Mouse (Mus musculus) frontal cortex, adult (tissue): ENCODE measurements at regions not wholly inside any gene's neighbourhood (a gene's known extent, or its start where the extent isn't known, plus 50 kb on each side); places are given as distances from the start of the nearest gene placed in this dataset.

Experiments used
- ATAC-seq: cut with Nextera tagmentation; 2 replicates; pipeline ENCODE4 v1.9.2; 2017; ENCODE audit warnings: mild to moderate bottlenecking, moderate library complexity, mixed read lengths; ENCODE audit not compliant: low TSS enrichment

DNA sequence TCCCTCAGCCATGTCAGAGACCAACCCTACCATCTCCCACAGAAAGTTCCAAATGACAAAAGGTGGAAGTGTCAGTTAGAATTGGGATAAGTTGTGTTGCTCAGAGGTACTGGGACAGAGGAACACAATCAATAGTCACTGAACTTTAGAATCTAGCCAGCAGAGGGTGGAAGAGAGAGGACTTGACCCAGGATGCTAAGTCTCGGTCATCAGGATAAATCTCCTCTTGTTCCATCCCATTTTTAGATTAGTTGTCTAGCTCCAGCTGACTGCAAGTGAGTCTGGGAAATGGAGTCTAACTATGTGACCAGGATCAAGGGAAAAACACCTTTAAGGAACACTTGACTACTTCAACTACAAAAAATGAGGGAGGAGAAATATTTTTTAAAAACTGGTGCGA is 91.5 kb downstream of the Fam84b start:
- ATAC-seq, result no peak

DNA sequence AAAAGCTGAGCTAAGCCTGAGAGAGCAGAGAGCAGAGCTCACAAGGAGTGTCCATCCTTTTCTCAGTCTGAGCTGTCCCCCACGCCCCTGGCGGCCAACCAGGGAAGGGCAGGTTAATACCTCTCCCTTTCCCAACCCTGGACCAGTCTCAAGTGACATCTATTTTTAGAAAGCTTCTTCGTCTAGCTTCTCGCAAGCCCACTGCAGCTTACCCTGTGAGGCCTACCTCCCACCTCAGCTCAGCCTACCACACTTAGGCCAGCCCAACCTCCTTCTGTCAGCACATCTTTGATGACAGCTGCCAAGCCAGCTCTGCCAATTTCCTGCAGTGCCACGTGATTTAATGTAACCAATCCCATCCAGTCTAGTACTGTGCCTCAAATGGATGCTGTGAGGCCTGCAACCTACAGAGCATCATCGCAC is 93.6 kb downstream of the Fam84b start:
- ATAC-seq, result peak; percentile 57; the same call in 1 of the 2 replicates

DNA sequence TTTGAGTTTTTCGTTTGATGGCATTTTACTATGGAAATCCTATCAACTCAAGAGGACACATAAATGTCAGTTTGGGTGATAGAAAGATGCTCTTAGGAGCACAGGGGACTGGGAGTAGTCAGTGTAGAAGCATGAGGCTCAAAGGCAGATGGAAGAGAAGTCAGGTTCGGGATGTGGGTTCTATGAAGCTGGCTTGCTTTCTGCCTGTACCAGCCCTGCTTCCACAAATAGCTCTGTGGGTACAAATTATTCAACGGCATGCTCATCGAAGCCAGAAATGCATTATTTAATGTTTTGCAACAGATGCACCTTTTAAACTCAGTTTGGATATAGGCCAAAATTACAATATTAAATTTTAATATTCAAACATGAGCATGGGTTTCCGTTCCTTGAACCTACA is 99.3 kb downstream of the Fam84b start:
- ATAC-seq, result no peak

DNA sequence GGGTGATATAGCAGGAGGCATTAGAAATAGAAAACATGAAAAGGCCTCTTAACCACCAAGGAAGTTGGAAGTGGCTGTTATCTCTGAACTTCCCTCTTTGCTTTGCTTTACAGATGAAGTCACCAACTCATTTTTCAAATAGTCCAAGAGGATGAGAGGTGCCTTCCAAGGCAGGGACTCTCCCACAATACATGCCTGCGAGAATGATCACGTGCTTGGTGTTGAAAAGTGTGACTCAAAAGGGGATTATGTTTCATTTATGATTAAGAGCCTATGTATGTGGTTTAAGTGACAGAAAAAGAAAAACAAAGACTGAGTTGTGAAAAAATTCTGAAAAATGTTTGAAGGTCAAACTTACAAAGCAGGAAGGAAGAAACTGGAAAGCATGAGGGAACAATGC is 114.0 kb downstream of the Fam84b start:
- ATAC-seq, result no peak

DNA sequence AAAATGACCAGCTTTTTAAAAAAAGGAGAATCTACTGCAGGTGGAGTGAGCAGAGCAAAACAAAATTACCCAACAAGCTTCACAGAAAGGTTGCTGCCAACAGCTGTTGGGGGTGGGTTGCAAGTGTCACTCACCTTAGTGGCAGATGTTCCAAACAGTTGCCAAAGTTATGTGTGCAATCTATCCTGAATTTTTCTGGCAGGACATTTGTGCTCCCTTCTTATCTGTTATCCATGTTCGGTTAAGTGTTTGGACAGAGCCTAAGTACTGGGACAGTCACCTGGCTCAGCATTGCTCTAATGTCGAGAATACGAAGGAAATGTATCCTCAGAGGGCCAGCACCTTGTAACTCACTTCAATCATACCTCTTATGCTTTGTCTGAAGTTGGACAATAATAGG is 115.3 kb downstream of the Fam84b start:
- no peak for ATAC-seq

DNA sequence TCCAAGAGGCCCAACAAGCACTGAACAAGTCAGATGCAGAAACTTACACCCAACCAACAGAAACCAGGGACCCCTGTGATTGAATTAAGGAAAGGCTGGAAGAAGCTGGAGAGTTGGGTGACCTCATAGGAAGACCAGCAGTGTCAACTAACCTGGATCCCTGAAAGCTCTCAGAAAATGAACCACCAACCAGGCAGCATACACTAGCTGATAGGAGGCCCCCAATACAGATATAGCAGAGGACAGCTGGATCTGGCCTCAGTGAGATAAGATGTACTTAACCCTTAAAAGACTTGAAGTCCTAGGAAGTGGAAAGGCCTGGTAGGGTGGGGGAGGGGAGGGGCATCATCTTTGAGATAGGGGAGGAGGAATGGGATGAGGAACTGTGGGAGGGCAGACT is 121.2 kb downstream of the Fam84b start:
- no peak for ATAC-seq

DNA sequence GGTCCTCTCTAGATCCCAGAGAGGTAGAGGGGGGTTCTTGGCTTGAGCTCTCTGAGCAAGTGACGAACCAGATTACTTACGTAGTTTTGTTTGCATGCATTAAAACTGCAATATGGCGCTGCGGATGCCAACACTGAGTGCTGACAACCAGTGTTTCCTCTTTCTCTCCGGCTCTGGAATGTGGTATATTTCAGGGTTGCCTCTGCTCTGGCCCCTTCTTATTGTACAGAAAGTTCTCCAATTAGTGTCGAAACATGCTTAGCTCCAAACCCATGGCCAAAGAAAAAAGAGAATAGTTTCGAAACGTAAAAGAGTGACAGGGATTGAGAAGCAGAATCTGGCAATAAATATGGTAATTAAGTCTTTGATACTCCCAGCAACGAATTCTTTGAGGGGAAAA is 124.8 kb downstream of the Fam84b start:
- ATAC-seq, result no peak

DNA sequence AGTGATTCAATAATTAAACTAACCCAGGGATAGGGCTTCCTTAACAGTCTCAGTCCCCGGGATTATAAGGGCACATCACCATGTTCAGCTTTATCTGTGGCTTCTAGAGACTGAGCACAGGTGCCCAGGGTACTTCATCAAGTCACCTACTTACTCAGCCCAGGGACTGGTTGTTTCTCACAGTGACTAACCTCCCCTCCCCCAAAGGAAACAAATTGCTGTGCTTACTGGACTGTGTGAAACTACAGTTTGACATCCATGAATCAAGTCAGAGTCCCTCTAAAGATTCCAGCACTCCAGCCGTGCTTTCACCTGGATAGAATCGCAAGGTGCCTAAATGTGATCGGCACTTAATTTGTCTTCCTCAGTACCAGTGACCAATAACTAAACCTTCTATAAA is 125.2 kb downstream of the Fam84b start:
- no peak for ATAC-seq

DNA sequence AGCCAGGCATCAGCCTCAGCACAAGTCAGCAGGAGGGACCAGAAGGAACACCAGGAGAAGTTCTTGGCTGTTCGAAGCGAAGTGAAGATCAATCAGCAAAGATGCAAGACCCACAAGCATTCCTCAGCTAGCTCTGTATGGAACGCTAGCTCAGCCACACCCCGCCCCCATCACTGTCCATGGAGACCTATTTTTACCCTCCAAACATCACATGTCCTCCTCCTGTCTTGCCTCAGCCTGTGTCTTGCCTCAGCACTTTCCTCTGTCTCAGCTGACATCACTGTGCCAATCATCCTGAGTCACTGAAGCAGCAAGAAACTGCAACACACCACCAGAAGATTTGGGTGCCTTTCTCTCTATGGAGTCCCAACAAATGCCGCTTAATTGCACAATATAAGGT is 134.2 kb downstream of the Fam84b start:
- no peak for ATAC-seq

DNA sequence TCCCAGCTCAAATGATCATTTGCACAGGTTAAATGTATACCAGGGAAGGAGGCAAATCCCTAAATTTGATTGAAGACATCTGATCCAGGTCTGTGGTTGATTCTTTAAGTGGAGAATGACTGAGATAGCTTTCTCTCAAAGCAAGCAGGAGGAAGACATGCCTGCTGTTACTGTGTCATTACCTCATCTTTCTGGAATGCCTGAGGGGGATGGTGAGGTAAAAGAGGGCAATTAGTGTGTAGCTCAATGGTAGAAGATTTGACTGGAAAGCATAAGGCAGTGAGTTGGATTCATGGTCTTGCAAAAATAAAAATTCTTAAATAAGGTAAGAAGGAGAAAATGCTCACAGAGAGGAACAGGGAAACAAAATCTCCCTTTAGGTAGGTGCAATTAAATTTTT is 144.9 kb downstream of the Fam84b start:
- no peak for ATAC-seq

DNA sequence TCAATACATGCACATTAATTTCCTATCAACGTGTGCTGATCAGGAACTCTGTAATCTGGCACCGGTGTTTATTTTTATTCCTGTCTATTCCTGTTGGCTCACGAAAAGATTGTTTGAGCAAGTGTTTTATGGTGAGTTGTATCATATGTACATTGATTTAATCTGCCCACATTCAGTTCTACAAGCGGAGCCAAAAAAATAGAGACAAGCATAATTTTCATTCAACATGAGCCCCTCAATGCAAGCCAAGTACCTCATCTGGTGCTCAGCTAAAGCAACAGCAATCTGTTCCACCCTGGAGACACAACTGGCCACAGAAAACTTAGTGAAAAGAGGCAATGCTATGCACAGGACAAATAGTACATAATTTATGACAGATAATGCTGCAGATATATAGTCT is 147.6 kb downstream of the Fam84b start:
- peak; percentile 62; the same call in 1 of the 2 replicates for ATAC-seq

DNA sequence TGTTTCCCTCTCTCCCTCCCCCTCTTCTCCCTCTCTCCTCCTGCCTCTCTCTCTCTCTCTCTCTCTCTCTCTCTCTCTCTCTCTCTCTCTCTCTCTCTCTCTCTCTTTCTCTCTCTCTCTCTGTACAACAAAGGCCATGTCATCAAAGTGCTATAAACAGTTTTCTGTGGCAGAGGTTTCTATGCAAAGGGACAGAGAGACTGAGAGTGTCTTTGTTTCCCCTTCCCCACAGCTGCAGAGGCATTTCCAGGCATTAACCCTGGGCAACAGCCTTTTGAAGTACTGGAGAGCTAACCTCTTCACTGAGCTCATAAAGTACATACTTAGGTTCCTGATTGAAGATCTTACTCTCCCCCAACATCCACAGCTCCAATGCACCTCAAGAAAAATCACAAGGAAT is 152.3 kb downstream of the Fam84b start:
- peak; percentile 65; the same call in 1 of the 2 replicates for ATAC-seq

DNA sequence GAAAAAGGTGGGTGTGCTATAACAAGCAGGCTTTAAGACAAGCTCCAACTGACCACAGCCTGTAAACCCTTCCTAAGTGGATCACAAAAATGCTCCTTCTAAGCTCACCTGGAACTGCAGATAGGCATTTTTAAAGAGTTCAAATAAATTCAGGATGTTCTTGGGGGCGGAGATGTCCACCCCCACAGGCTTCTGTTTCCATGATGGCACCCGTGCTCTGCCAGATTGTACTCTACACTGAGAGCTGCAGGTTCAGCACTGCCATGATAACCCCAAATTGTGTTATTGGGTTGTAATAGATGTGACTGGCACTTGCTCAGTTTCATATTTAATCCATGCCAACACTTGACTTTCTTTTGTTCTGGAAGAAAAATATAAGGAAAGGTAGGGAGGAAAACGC is 158.8 kb downstream of the Fam84b start:
- no peak for ATAC-seq

DNA sequence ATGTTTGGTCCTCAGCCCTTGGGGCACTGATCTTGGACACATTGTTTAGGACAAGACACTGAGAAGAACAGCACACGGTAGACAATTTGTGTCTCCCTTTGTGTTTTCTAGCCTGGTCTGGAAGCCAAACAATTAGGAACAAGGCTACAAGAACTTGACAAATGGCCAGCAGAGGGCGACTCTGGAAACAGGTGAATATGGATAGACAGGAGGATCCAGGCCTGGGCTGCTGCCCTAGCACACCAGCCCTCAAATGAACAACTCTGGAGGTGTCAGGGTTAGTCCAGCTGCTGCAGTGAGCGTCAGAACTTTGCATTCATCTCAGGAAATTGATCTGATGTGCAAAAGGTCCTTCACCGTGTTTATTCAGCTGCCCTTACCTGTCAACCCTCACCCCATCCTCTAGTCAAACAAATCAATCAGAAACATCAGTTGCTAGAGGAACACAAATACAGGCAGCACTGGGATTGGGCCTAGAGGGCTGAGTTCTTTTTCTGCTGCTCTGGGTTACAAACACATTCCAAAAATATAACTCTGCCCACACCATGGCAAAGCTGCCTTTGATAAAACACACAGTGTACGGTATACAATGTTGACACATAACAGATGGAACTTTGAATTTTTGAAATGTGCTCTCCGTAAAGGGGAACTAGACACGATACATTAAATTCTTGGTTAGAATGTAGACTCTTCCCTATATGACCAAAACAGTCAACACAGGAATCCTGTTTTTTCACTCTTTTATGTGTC is 159.7 kb downstream of the Fam84b start:
- ATAC-seq, result peak; percentile 81

DNA sequence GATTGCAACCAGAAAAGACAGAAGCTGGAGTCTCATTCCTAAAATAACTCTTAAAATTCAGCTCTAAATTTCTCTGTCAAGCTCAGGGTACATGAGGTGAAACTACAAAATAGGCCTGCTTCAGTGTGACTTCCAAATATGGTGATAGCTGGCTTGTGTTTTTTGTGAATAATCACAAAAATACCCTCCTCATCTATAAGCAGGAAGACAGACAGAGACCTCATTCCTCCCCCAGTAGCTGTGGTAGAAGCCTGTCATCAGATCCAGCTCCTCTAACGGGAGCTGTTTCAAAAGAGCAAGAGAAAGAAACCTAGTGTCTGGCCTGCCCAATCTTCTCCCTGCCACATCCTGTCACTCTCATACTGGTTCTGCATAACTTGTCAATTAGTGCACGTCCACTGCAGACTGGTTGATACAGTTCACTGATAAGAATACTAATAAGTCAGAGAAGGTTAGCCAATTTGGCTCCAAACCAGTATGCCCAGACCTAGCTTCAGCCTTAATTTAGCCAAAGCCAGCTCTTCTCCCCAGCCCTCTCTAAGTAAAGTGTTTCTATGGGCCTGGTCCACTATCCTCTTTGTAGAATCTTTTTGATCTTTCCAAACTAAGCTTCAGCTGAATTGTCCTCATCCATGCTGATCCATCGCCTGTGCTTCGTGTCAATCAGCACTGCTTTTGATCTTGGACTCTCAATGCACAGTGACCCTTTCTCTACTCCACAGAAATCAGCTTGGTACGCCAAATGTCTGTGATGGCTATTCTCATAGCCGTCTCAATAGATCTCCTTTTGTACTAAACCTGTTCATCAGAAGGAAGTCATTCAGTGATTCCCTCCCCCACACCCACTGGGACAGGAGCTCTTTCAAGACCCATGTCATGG is 160.6 kb downstream of the Fam84b start:
- ATAC-seq, result peak; percentile 86

DNA sequence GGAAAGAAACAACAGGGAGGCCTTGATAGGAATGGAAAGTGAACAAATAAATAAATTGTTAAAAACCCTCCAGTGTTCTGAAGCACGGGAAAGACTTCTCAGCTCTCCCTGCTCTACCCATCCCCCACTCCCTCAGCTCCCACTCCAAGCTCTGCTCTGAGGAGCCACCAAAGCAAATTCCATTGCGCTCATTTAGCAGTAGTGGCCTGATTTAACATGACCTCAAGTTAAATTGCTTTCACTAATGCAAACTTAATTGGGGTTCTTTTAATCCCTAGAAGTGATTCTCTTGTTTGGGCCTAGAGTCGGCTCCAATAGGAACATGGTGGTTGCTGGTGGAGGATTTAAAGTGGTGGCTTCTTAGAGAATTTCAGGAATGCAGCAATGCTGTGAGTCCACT is 161.4 kb downstream of the Fam84b start:
- no peak for ATAC-seq

DNA sequence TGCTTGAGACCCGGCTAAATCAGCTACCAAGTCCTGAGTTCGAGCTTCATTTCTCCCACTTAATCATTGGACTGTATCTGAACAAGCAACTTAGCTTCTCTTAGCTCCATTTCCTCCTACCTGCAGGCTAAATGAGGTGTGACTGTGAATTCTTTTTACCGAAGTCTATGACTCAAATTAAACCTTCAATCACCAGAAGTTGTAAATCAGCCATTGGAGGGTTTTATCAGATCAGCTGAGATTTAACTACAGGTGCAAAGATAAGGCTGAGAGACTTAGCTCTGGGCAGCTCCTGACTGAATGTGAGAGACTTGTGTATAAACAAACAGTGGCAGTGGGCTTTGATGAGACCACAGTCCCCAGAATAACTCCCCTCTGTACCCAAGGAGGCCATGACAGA is 176.2 kb downstream of the Fam84b start:
- no peak for ATAC-seq

DNA sequence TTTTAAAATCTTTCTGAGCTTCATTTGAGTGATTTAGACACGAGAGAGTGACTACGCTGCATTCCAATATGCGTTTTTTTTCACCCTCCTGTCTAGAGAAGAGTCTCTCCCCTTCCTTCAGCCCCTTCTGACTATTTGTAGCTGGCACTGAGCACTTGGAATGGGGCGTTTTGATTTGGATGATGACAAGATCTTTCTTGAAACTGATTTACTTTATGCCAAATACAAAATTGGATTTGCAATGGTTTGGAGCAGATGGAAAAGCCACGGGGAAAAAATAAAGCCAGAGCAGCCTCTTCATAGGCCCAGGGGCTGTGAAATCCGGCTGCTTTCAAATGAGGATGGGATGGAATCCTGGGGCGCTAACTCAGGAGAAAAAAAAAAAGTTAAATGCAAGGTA is 196.0 kb downstream of the Fam84b start:
- ATAC-seq, result peak; percentile 52

DNA sequence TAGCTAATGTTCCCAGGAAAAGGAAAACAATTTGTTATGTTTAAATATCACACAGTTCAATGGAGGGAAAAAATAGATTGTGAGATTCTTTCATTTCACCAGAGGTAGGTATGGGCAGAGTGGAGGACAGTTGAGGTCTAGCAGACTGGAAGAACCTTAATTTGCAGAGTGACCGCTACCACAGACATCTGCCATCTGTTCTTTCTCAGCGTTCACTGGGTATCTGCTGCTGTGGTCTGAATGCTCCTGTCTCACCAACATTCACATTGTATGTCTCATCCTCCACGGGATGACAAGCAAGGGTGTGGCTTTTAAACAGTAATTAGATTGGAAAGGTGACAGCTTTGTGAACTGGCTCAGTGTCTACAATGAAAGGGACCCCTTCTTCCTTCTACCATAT is 198.5 kb downstream of the Fam84b start:
- ATAC-seq, result no peak

DNA sequence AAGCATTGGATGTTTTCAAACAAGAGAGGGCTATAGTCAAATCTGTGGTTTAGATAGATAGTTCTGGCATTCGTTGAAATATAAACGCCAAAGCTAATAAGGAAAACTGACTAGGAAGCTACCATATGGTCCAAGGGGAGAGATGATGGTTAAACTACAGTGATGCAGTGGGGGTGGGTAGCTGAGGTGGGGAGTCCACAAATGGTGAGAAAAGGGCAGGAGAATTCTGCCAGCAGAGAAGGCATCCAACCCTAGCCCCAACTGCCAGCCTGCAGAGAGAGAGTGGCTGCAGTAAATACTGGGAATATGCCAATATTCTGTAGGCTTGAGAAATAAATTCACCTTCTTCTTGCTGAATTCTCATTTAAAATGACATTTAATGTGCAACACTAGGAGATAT is 204.3 kb downstream of the Fam84b start:
- ATAC-seq, result no peak

DNA sequence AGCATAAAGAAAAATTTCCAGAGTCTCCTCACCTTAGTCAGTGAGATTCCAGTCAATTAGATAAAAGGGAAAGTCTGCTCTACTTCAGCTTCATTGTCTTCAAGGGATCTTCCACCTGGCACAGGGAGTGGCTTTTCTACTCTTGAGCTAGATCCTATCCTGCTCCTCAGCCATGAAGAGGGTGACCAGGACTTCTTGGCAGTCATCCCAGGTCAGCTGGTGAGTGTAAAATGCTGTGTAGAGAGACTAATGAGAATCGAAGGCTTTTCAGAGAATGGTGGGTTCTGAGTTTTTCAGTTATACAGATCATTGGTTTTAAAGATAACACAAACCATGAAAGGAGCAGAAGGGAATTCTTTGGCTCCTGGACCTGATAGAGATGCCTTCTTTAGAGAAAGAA is 211.8 kb downstream of the Fam84b start:
- ATAC-seq, result no peak

DNA sequence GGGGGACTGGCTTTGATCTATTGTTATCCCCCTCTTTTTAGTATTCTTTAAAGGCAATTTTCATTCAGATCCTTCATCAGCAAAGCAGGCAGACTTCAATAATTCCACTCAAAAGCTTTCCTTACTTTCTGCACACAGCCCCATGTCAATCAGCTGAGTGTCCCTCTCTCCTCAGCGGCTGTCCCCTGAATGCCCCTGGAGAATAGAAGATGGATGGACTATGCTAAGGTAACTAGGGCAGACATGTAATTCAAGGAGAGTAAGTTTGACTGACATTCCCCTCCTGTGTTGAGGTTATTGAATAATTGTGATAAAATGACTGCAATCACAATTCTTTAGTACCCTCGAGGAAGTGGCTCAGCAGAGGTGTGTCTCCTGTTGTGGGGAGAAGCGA is 220.1 kb downstream of the Fam84b start:
- no peak for ATAC-seq

DNA sequence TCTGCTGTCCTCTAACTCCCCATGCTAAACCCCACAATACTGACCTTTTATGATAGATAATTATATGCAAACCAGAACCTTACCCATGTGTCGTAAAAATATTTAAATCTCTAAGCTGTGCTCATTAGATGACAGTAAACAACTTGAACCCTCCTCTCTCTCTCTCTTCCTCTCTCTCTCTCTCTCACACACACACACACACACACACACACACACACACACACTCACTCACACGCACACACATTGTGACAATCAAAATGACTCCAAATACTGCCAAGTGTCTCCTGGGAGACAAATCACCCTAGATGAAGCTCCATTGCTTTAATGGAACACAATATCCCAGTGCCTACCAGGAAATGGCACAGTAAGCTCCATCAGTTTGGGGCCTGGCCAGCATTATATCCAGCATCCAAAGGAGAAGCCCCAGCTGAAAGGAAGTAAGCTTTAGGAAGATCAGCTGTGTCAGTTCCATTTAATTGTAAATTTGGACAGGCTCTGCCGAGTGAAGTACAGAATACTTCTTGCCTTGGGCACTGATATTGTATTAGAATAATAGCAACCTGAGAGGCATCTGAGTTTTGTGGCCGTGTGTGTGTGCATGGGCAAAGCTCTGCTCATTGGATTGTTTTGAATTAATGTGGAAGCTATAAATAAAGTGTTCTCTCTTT is 220.7 kb downstream of the Fam84b start:
- no peak for ATAC-seq
